Mouse (Mus musculus) gastrocnemius, postnatal 36 days (tissue): ENCODE results near the gene Gm21258. TPM values are rescaled to one million over a fixed set of nuclear protein-coding genes. Genes with fewer than 3 reads are reported as not detected.
"Not testable (repeated sequence)": the region's sequence is repeated elsewhere in the genome, so short reads cannot be mapped to it uniquely, and the experiment has no call there.

ENCODE experiments used
- DNase-seq, 2 experiments: peaks; one replicate each; pipeline ENCODE4 v3.0.0; 2022
- intact Hi-C: fragments of 180-260 bp; cut with DNase I; formaldehyde crosslinking; loops from one replicate; pipeline ENCODE4 v1.15.1; 2025
- long read RNA-seq, 2 experiments: library from polyadenylated mRNA; stranded (forward); transcript quantifications; one replicate each; pipeline ENCODE4 v2.0.0; 2021
- total RNA-seq, 2 experiments: library from RNA; stranded (reverse); gene quantifications; 2 replicates each; pipeline ENCODE4 v1.2.3; 2021

Gene Gm21258
- total RNA-seq = not detected
- long read RNA-seq, experiment 1 = 0 reads
- long read RNA-seq, experiment 2 = 0 reads

GRCm38 (mm10) chrY:52779740-52780139 is at the start of gene Gm21258:
Gm21258 (plus strand) TSS chrY:52780040.
- intact Hi-C loops = not testable (repeated sequence)

More at GRCm38 (mm10) chrY:52779740-52780139, at the start of gene Gm21258:
- DNase-seq = not testable (repeated sequence)
